Mouse (Mus musculus) small intestine, adult 2 months (tissue): ENCODE data around the gene Flot2.

Experiments used
- CTCF ChIP-seq: fragments of 200-500 bp; IDR thresholded peaks from 2 replicates; pipeline ENCODE4 v1.5.1; 2012; ENCODE audit warnings: low read depth, mild to moderate bottlenecking, control low read depth, inconsistent platforms, low read length, moderate library complexity, mixed read lengths; ENCODE audit not compliant: insufficient replicate concordance, insufficient read length; ENCODE audit errors: extremely low read depth
- POLR2A ChIP-seq: fragments of 200-500 bp; IDR thresholded peaks from 2 replicates; pipeline ENCODE4 v1.6.1; 2012; ENCODE audit warnings: low read depth, mild to moderate bottlenecking, control low read depth, inconsistent platforms, low read length, moderate library complexity

- TF ChIP-seq POLR2A: no peak
- no peak for TF ChIP-seq CTCF
Observed at GRCm38 (mm10) chr11:78069646-78070045, 31.9 kb downstream of the Flot2 start.
